Mouse (Mus musculus): ENCODE results near the gene Ptpro.

DNA sequence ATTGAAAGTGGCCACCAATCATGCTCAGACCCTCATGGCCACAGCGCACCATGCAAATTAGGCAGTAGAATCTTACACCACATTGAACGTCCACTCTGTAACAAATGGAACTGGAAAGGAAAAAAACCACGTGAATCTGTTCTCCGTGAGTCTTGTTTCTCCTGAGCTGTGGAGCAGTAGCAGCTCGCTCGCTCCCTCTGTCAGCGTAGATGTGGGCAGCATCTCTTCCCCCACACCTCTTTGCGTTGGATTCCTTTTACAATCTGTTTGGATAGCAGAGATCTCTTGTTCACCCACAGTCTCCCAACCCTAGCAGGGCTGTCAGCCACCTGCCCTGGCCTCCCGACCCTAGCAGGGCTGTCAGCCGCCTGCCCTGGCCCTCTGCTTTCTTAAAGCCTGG lies 171.7 kb downstream of the Ptpro start:
- TF ChIP-seq POLR2A (IDR thresholded peaks at IDR 0.05; ENCODE audit: borderline replicate concordance, control insufficient read depth, low read depth, low read length) (no peak), CTCF (IDR thresholded peaks at IDR 0.05; ENCODE audit: control insufficient read depth, insufficient read depth, low read length) (no peak)
